Mouse (Mus musculus) right cerebral cortex, postnatal 4 days (tissue): Measurements from ENCODE around the gene Ripor3.

Experiments
- DNase-seq: peaks from one replicate; pipeline ENCODE4 v3.0.0-alpha.2; 2022

Gene Ripor3

DNA sequence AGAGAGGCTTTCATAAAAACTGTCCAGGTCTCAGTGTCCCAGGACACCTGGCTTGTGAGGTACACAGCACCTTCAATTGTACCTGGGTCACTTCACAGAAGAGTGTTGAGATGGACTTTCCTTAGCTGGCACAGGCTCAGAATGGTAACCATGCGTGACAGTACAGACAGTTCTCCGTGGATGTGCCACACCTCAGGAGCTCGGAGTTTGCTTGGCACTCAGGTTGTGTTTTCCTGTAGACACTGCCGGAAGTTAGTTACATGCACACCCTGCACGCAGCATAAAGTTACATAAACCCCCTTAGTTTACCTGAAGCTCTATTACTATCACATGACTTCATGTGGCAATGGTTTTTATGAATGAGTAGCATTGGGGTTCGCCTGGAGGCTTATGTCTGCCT lies 59.7 kb downstream of the Ripor3 start:
- no peak for DNase-seq

DNA sequence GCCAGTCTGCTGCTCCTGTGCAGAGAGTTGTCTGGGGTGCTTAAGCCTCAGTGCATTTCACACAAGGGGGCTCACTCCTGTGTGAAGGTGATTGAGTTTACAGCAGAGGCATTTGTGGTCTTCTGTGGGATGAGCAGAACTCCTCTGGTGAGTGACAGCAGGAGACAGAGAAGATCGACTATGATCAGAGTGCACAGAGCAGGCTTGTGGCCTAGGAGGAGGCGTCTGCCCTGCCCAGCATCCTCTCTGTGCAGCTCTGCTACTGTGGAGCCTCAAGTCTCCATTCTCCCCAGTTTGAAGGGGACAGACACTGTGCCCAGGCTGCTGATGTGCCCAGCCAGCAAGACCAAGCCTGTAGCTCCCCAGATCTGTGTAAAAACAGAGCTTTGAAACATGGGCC lies 60.6 kb downstream of the Ripor3 start:
- no peak for DNase-seq

DNA sequence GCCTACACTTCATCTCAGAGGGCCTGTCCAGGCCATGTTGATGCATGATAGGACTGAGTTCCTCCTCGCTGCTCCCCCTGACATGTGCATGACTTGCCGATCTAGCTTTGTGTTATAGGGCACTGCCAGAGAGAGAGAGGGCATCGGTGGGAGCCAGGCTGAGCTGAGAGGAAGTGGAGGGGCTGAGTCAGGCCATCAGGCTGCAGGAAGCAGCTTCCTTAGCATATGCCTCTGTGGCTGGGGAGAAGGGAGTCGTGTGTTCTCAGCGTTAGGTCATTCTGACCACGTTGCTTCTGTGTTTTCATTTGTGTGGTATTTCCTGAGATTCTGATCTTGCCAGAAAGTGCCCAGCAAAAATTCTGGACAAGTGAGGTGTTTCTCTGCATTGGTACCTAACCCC lies 61.2 kb downstream of the Ripor3 start:
- DNase-seq: no peak

DNA sequence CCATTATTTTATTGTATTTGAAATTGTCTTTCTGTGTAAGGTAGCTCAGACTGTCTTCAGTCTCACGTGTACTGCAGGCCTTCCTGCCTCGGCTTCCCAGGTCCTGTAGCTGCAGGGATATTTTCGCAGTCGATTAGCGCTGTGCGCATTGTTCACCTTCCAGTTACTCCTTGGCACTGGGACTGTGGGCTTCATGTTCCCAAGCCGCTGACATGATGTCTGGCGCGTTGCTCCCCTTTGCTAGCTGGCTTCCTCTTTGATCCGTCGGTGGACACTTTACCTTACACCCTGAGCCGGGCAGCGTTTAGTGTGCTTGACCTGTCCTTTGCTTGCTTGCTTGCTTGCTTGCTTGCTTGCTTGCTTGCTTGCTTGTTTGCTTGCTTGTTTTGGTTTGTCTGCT lies 61.9 kb downstream of the Ripor3 start:
- DNase-seq: no peak

DNA sequence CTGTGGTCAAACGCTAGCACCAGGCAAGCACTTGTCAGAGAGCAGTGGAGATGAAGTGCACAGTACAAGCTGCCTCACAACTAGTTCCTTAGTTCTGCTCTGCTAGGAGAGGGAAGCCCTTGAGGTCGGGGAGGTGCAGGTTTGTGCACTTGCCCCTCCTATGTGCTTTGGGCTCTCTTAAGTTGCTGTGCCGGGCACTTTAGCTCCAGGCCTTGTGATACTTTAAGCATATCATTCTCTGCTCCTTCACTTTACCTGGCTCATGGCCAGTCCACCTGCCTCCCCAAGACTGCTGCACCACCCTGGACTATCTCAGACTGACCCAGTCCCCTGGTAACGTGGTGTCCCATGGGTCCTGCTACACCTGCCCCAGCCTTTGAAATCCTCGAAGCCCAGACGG lies 62.4 kb downstream of the Ripor3 start:
- DNase-seq: no peak

DNA sequence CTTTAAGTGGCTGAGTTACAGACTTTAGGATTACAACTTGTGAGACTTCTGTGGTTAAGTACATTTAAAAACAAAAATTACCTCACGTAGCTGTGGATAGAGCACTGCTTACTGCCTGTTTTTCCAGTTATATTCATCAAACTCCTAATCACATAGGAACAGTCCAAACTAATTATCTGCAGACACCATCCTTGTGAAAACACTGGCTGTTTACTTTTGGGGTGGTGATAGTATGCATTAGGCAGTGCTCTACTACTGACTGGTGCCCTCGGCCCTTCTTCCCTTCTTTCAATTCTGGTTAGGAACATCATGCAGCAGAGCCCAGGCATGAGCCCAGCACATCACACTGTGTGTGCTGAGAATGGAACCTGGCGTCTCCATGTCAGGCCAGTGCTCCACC lies 63.2 kb downstream of the Ripor3 start:
- no peak for DNase-seq

DNA sequence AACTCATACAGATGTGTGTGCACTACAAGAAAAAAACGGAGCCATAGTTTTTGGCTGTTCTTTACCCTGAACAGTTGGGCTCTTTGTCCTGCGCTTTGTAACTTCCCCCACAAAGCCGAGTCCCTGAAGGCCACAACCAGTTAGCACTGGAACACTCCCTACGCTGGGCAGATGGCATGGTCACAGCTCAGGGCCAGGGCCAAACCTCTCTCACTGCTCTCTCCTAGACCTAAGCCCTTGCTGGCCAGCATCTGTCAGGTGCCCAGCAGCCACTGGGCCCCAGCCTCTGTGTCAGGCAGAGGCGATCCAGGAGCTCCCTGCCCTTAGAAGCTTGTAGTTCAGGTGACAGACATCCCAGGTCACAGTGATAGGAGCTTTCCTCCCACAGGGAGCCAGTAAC lies 65.0 kb downstream of the Ripor3 start:
- DNase-seq: no peak

DNA sequence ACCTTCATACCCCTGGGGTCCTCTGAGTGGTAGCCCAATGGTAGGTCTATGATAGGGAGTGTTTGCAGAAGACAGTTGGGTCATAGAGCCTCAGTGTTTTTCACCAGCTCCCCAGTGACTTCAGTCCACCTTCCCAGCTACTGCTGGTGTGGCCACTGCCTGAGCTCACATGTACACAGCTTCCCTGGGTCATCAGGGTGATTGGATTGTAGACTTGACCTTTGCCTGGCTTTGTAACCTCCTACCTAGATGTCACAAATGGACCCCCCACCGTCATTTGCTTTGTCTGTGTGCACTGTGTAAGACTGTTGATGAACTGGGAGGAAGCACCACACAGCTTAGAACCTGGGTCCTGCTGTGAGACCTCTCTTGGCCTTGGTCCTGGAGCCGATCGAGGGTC lies 66.2 kb downstream of the Ripor3 start:
- no peak for DNase-seq

DNA sequence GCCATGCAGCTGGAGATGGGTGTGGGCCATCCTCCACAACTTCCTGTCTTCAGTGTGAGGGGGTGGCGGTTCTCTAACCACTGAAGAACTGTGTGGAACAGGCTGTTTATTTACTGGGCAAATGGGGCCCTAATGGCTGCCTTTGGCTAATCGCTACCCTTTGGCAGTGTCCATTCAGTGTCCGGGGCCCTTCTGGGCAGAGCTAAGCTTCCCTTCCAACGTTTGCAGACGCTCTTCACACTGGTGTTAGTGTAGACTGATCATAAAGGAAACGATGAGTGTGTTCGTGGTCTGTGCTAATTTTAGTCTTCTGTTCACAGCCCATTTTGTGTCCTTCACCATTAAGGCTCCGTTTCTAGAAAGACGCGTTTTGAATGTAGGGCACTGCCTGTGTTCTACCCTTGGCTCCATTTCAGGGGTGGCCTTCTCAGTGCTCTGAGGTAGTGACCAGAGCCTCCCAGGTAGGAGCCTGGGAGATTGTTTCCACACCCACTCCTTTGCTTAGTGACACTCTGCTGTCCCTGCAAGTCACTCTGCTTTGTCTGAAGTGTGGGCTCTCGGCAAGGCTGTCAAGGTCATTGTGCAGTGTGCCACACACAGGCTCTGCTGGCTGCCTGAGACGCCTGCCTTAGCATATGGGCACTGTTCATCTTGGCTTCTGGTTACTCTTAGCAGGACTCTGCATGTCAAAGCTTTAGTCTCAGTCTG lies 67.3 kb downstream of the Ripor3 start:
- no peak for DNase-seq

DNA sequence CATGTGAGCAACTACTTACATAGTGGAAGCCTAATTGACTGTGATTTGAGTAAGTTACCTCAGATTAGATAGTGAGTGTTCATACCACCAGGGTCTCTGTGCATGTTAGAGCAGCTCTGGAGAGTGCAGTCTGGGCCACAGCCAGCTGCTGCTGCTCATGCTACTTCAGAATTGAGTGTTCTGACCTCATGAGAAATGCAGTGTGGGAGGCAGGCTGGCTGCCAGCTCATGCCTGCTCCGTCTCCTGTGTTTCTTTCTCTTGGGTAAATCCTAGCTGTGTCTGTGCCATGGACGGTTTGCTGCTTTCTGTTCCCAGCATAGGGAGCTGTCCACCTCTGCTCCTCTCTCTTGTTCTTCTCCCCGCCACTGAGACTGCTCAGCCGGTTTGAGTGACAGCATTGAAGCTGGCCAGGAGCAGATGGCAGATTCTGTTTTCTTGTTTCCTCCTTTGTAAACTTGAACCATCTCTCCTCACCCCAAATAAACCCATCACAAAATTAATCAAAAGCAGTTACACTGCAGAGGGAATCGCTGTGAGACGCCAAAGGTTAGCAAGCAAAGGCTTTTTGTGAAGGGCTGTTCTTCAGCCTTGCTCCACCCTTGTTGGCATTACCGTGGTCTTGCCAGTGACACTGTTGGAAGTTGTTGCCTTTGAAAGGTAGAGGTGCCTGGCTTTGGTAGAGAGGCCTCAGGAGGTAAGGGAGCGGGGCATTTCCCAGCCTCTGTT lies 68.1 kb downstream of the Ripor3 start:
- DNase-seq: peak; percentile 55

DNA sequence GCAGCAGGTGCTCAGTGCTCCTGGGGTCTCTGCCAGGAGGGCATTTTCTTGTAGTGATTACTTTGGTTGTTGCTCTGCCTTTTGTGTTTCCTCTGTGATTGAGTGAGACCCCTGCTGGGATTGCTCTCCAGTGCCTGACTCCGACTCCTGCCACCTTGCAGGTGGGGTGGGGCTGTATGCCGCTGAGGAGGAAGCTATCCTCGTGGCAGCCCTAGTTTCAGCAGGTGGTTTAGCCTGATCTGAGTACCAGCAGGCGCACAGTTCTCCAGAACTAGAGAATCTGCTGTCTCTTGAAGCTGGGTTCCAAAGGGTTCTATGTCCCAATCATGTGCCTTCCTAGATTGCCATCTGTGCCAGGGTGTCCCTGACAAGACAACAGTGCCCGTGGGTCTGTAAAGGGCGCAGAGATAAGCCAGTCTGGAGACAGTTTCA lies 68.7 kb downstream of the Ripor3 start:
- no peak for DNase-seq

DNA sequence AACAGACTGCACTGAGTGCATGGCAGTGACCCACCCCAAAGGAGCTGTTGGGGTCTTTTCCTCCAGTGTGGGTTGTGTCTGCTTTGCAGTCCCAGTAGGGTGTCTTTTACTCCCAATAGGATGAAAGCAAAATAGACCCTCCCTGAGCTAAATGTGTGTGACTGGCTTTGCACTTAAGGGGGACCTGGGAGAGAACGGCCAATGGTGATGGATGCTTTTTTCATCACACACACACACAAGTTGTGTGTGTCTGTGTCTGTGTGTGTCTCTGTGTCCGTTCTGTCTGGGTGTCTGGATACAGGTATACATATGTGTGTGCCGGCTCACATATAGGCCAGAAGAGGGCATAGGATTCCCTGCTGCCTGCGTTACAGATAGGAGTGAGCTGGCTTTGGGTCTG lies 69.1 kb downstream of the Ripor3 start:
- DNase-seq: no peak

DNA sequence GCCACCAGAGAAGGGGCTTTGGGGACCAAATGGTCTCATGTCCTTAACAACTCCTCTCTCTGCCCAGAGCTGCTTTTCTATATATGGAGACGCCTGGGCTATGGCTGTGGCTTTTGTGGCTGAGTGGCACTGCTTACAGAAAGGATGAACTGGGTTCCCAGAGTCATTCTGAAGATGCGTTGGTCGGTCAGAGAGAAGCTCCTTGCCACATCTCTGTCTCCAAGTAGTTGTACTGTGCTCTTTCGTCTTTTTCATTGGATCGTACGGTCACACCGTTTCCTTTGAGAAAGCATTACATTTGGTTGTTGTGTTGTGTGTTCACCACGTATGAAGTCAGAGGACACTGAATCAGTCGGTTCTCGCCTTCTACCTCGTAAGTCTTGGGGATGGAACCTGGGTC lies 69.8 kb downstream of the Ripor3 start:
- no peak for DNase-seq

DNA sequence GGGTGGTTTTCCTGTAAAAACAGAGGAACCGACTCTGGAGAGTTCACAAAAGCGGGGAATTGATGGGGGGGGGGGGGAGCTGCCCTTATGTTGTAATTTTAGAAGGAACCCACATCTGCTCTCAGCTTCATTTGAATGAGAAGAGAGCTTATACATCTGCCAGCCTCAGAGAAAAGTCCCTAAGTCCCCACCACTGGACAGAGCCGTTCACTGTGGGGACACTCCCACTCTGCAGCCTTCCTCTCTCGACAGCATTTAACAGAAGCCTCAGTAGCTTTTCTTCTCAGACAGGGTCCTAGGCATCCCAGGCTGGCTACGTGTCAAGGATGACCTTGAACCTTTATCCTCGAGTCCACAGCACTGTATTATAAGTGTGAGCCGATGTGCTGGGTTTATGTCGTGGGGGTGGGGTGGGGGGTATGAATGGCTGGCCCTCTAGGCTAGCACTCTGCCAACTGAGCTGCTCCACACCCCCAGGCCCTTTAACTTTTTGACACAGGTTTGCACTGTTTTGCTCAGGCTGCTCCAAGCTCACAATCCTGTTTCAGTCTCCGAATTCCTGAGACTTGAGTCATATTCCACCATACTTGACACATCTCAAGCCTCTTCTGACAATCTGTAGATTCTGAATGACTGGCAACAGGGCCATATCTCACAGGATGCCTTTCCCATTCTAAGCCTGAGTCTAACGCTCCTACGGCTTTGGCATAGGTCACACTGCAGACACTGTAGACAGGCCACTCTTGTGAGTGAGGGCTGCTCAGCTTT lies 70.6 kb downstream of the Ripor3 start:
- no peak for DNase-seq

DNA sequence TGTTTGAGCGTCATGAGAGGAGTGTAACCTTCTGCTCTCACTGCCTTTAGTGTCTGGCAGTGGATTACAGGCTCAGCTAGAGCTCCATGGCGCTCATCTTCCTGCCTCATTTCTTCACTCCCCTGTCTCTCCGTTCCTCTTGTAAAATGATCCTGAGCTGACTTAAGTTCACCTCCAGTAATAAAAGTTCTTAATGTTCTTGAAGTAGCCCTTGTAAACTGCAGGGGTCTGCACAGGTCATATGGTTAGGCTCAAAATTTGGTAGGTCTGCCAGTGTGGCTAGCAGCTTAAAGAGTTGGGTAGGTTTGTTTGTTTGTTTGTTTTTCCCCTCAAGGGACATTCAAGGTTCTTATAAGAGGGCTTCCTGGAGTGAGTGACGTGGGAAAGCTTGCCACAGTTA lies 71.2 kb downstream of the Ripor3 start:
- no peak for DNase-seq

DNA sequence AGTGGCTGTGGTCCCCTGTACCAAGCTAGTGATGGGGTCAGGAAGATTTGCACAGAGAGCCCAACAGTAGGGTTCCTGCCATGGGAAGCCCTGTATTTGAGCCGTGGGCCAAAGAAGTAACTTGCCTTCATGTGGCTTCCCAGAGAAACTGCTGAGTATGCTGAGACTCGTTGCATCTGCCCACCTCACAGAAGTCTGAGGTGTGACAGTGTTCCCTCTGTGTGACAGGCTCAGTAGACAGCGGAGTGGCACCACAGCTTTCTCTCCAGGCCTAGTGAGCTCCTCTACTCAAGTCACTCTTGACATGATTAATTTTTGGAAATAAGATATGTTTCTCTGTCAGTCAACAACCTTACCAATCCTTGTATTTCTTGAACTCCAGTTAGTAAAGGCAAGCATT lies 71.6 kb downstream of the Ripor3 start:
- no peak for DNase-seq

DNA sequence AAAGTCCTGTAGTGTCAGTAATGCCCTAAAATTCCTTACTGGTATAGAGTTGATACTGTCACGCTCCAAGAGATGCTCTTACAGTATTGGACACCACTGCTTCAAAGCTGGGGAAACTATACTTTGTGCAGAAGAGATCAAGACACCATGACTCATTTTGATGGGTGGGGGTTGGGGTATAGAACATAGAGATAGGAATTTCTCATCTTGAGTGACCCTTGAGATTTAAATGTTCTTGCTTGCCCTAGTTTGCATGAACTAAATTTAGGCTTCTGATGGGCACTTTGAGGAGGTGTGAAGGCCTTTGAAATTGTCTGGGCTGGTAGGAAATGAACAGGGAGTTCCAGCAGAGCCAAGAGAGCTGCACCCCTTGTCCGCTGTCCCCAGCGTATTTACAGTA lies 74.5 kb downstream of the Ripor3 start:
- no peak for DNase-seq

DNA sequence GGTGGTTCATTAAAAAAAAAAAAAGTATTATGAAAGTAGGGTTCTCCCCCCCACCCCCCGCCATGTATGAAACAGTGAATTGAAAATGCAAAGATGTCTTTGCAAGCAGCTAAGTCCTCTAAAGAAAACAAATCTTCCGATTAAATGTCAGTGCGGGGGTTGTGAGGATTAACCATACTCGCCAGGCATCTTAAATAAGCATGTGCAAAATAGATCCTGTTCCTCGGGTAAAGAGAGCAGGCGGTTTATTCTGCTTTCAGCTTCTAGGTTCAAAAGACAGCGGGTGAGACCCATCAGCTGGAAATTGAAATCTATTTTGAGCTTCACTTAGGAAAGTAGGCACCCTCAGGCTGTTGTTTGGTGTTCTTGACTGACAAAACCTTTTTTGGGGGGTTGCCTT lies 77.0 kb downstream of the Ripor3 start:
- no peak for DNase-seq

DNA sequence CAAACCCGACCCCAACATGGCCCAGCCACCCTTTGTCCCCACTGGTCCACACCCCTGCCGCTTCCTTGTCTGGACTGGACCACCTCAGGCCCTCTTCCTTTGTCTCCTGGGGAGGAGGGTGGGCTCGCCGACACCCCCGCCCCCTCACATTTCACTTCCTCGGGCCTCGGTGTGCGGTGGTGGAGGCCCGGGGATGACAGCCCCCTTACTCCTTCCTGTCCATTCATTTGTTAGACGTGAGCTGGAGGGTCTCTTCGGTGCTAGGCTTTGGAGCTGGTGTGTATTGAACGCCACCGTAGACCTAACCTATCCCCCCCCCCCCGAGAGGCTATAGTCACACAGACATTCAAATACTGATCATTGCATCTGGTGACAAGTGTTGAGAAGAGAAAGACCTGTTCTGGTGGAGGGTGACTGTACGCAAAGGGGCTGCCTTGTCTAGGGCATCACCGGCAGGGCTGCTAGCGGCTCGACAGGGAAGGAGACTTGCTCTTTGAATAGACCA lies 77.6 kb downstream of the Ripor3 start:
- DNase-seq: peak; percentile 23

DNA sequence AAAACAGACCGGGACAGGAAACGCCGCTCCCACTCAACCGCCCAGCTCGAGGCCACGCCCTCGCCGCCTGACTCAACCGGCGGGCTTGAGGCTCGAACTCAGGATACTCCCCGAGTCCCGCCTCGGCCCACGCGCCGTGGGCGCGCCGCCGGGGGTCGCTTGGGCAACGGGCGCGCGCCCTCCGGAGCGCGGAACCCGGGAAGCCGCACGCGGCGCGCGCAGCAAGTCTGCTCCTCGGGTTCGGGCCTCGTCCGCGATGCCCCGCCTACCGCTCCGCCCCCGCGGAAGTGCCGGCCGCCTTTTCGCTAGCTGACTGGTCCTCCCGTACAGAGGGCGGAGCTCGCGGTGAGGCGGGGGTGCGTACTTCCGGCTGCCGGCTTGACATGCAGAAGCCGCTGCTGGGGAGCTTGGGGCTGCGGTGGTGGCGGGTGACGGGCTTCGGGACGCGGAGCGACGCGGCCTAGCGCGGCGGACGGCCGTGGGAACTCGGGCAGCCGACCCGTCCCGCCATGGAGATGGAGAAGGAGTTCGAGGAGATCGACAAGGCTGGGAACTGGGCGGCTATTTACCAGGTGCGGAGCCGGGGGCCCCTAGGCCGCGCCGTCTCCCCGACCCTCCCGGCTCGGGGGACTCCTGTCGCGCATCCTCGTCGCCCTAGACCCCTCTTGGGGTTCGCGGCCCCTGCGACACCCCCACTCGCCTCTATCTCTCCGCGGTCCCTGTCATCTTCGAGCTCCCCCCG lies 78.3 kb downstream of the Ripor3 start, which contains the start of gene Ptpn1:
Ptpn1 (plus strand) TSS at position 73 of the 742 bp plus-strand sequence.
- DNase-seq: peak; percentile 97

DNA sequence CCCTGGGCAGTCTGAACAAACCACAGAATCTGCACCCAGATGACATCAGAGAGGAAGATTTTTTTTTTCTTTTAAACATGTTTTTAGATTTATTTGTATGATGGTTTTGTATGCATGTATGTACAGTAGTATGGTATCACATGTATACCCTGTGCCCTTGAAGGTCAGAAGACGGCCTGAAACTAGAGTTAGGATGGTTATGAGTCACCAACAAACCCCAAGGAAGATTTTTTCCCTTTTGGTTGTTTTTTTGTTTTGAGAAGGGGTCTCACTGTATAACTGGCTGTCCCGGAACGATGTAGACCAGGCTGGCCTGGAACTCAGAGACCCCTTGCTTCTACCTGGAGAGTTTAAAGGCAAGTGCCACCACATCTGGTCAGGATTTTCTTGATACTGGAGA lies 79.4 kb downstream of the Ripor3 start:
- DNase-seq: no peak
